Mouse (Mus musculus): Measurements from ENCODE around the gene Nr5a2. TPM values are rescaled to one million over a fixed set of nuclear protein-coding genes. Genes with fewer than 3 reads are reported as not detected.

Gene Nr5a2
- total and polyA plus RNA-seq, 3 experiments, result 0.16 TPM; not detected in 2

- Histone ChIP-seq H3K4me1 (ENCODE audit: insufficient read depth, low read depth, low read length) (no peaks in the 10 kb centered on the region), H3K36me3 (replicated peaks) (no peaks in the 10 kb centered on the region), H3K27me3 (ENCODE audit: insufficient read depth, low read length) (no peaks in the 10 kb centered on the region), H3K4me3 (ENCODE audit: low read depth, low read length) (no peak overlapping the region), H3K9me3 (replicated peaks) (peaks cover 41% of the 10 kb centered on the region)
- DNase-seq (ENCODE audit: low spot score) (no peak), ATAC-seq (ENCODE audit: extremely low read depth, insufficient number of reproducible peaks, low FRiP score, poor library complexity, severe bottlenecking) (no peak)
- TF ChIP-seq POLR2AphosphoS5 (IDR thresholded peaks at IDR 0.05; ENCODE audit: insufficient replicate concordance, low read depth, low read length) (no peak), GATA2 (IDR thresholded peaks at IDR 0.05; ENCODE audit: borderline replicate concordance, low read depth, low read length) (no peak), CTCF (IDR thresholded peaks at IDR 0.05; ENCODE audit: low read depth, low read length) (no peak), GATA1 (IDR thresholded peaks at IDR 0.05; ENCODE audit: borderline replicate concordance, low read length) (no peak)
These were observed 17.6 kb upstream of the Nr5a2 start for GRCm38 (mm10) chr1:136977867-136978266.

- no peaks in the 10 kb centered on the region for H3K36me3 ChIP-seq (replicated peaks)
- TF ChIP-seq GATA1 (IDR thresholded peaks at IDR 0.05; ENCODE audit: borderline replicate concordance, low read length), result no peak
- no peak for TF ChIP-seq TAL1 (conservative IDR thresholded peaks at IDR 0.05; ENCODE audit: low read depth, low read length)
- no peak for TF ChIP-seq GATA2 (IDR thresholded peaks at IDR 0.05; ENCODE audit: borderline replicate concordance, low read depth, low read length)
- TF ChIP-seq CTCF (IDR thresholded peaks at IDR 0.05; ENCODE audit: low read depth, low read length), result no peak
- TF ChIP-seq POLR2AphosphoS5 (IDR thresholded peaks at IDR 0.05; ENCODE audit: insufficient replicate concordance, low read depth, low read length), result no peak
- ATAC-seq (ENCODE audit: extremely low read depth, insufficient number of reproducible peaks, low FRiP score, poor library complexity, severe bottlenecking), result no peak
- H3K9me3 ChIP-seq (replicated peaks), result peaks cover 50% of the 10 kb centered on the region
- no peaks in the 10 kb centered on the region for H3K27me3 ChIP-seq (ENCODE audit: insufficient read depth, low read length)
- H3K4me3 ChIP-seq (ENCODE audit: low read depth, low read length), result no peak overlapping the region
- no peaks in the 10 kb centered on the region for H3K4me1 ChIP-seq (ENCODE audit: insufficient read depth, low read depth, low read length)
- no peak for DNase-seq (ENCODE audit: low spot score)
These were observed 13.8 kb upstream of the Nr5a2 start for GRCm38 (mm10) chr1:136974040-136974439.

DNA sequence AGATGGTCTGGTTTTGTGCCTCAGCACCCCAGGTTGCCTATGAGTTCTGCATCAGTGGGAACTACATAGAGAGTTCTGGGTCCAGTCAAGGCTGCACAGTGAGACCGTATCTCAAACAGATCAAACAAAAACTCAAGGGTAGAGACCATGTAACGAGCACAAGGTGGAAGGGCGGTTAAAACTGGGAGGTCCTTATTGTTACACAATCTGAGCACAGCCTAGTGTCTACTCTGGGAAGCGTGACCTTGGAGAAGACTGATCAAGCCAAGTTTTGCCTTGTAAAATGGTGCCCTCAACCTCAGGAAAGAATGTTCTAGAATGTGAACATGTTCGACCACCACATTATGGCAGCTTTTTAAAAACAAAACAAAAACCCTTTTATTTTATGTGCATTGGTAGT lies 12.8 kb upstream of the Nr5a2 start:
- Histone ChIP-seq H3K9me3 (replicated peaks) (peaks cover 44% of the 10 kb centered on the region), H3K4me3 (ENCODE audit: low read depth, low read length) (no peak overlapping the region), H3K4me1 (ENCODE audit: insufficient read depth, low read depth, low read length) (no peaks in the 10 kb centered on the region), H3K36me3 (replicated peaks) (no peaks in the 10 kb centered on the region), H3K27me3 (ENCODE audit: insufficient read depth, low read length) (no peaks in the 10 kb centered on the region)
- TF ChIP-seq TAL1 (conservative IDR thresholded peaks at IDR 0.05; ENCODE audit: low read depth, low read length), result no peak
- TF ChIP-seq POLR2AphosphoS5 (IDR thresholded peaks at IDR 0.05; ENCODE audit: insufficient replicate concordance, low read depth, low read length), result no peak
- no peak for TF ChIP-seq GATA2 (IDR thresholded peaks at IDR 0.05; ENCODE audit: borderline replicate concordance, low read depth, low read length)
- no peak for TF ChIP-seq CTCF (IDR thresholded peaks at IDR 0.05; ENCODE audit: low read depth, low read length)
- no peak for TF ChIP-seq GATA1 (IDR thresholded peaks at IDR 0.05; ENCODE audit: borderline replicate concordance, low read length)
- no peak for DNase-seq (ENCODE audit: low spot score)
- ATAC-seq (ENCODE audit: extremely low read depth, insufficient number of reproducible peaks, low FRiP score, poor library complexity, severe bottlenecking), result no peak

DNA sequence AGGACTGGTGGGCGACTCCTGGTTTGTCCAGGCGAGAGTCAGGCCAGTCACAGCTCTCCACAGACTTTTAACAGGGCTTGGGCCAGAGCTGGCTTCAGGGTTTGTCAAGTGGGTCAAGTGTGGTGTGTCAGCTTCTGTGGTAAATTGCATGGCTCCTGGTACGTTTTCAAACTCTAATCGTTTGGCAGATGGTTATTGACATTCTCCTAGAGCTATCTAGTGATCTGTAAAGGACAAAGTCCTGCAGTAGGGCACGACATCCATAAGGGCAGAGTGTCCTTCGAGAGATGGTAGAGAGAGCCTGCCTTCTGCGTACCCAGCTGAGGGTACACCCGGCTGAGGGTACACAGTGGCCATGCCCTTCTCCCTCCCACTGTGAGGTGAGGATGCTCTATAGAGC lies 10.7 kb upstream of the Nr5a2 start:
- no peak for TF ChIP-seq CTCF (IDR thresholded peaks at IDR 0.05; ENCODE audit: low read depth, low read length)
- TF ChIP-seq TAL1 (conservative IDR thresholded peaks at IDR 0.05; ENCODE audit: low read depth, low read length), result no peak
- TF ChIP-seq POLR2AphosphoS5 (IDR thresholded peaks at IDR 0.05; ENCODE audit: insufficient replicate concordance, low read depth, low read length), result no peak
- no peak for TF ChIP-seq GATA1 (IDR thresholded peaks at IDR 0.05; ENCODE audit: borderline replicate concordance, low read length)
- no peak for TF ChIP-seq GATA2 (IDR thresholded peaks at IDR 0.05; ENCODE audit: borderline replicate concordance, low read depth, low read length)
- H3K36me3 ChIP-seq (replicated peaks), result no peaks in the 10 kb centered on the region
- H3K4me1 ChIP-seq (ENCODE audit: insufficient read depth, low read depth, low read length), result no peaks in the 10 kb centered on the region
- no peak overlapping the region for H3K4me3 ChIP-seq (ENCODE audit: low read depth, low read length)
- DNase-seq (ENCODE audit: low spot score) (no peak), ATAC-seq (ENCODE audit: extremely low read depth, insufficient number of reproducible peaks, low FRiP score, poor library complexity, severe bottlenecking) (no peak)
- H3K27me3 ChIP-seq (ENCODE audit: insufficient read depth, low read length), result no peaks in the 10 kb centered on the region
- peaks cover 56% of the 10 kb centered on the region for H3K9me3 ChIP-seq (replicated peaks)

GRCm38 (mm10) chr1:136966728-136967386 lies 6.6 kb upstream of the Nr5a2 start:
- Histone ChIP-seq H3K27me3 (ENCODE audit: insufficient read depth, low read length) (no peaks in the 10 kb centered on the region), H3K36me3 (replicated peaks) (no peaks in the 10 kb centered on the region), H3K4me1 (ENCODE audit: insufficient read depth, low read depth, low read length) (no peaks in the 10 kb centered on the region), H3K9me3 (replicated peaks) (peaks cover 64% of the 10 kb centered on the region), H3K4me3 (ENCODE audit: low read depth, low read length) (no peak overlapping the region)
- ATAC-seq (ENCODE audit: extremely low read depth, insufficient number of reproducible peaks, low FRiP score, poor library complexity, severe bottlenecking) (no peak), DNase-seq (ENCODE audit: low spot score) (no peak)
- no peak for TF ChIP-seq POLR2AphosphoS5 (IDR thresholded peaks at IDR 0.05; ENCODE audit: insufficient replicate concordance, low read depth, low read length)
- no peak for TF ChIP-seq TAL1 (conservative IDR thresholded peaks at IDR 0.05; ENCODE audit: low read depth, low read length)
- no peak for TF ChIP-seq GATA2 (IDR thresholded peaks at IDR 0.05; ENCODE audit: borderline replicate concordance, low read depth, low read length)

DNA sequence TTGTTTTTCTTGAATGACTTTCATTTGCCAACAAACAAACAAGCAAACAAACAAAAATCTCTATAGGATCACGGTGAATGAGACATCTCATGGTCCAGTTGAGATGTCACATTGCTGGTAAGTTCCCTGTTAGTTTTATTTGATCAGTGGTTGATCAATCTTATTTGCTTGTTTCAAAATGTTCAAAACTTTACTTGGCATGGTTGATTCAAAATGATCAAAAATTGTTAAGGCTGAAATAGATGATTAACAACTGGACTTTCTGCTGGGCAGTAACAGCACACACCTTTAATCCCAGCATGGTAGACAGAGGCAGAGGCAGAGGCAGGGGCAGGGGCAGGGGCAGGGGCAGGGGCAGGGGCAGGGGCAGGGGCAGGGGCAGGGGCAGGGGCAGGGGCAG lies 757 bp downstream of the Nr5a2 start:
- no peak overlapping the region for H3K4me3 ChIP-seq (ENCODE audit: low read depth, low read length)
- peaks cover 50% of the 10 kb centered on the region for H3K9me3 ChIP-seq (replicated peaks)
- no peak for TF ChIP-seq CTCF (IDR thresholded peaks at IDR 0.05; ENCODE audit: low read depth, low read length)
- no peak for TF ChIP-seq POLR2AphosphoS5 (IDR thresholded peaks at IDR 0.05; ENCODE audit: insufficient replicate concordance, low read depth, low read length)
- no peak for TF ChIP-seq GATA1 (IDR thresholded peaks at IDR 0.05; ENCODE audit: borderline replicate concordance, low read length)
- no peak for TF ChIP-seq TAL1 (conservative IDR thresholded peaks at IDR 0.05; ENCODE audit: low read depth, low read length)
- no peak for TF ChIP-seq GATA2 (IDR thresholded peaks at IDR 0.05; ENCODE audit: borderline replicate concordance, low read depth, low read length)
- no peaks in the 10 kb centered on the region for H3K4me1 ChIP-seq (ENCODE audit: insufficient read depth, low read depth, low read length)
- ATAC-seq (ENCODE audit: extremely low read depth, insufficient number of reproducible peaks, low FRiP score, poor library complexity, severe bottlenecking), result no peak
- no peak for DNase-seq (ENCODE audit: low spot score)
- H3K36me3 ChIP-seq (replicated peaks), result no peaks in the 10 kb centered on the region
- H3K27me3 ChIP-seq (ENCODE audit: insufficient read depth, low read length), result no peaks in the 10 kb centered on the region
